Mouse (Mus musculus) layer of hippocampus, postnatal 25 days (tissue): ENCODE measurements around the gene Rad51b. TPM values are rescaled to one million over a fixed set of nuclear protein-coding genes. Genes with fewer than 3 reads are reported as not detected.

Experiments
- DNase-seq, 2 experiments: peaks; one replicate each; pipeline ENCODE4 v3.0.0; 2022; ENCODE audit warnings: mixed read lengths in 2 of 2, low spot score in 1 of 2; ENCODE audit errors: extremely low spot score in 1 of 2
- total RNA-seq, 2 experiments: library from RNA; stranded (reverse); gene quantifications; 2 replicates each; pipeline ENCODE4 v1.2.3; 2021

Rad51b gene
- total RNA-seq, 2 experiments from 2014 or later, result 0.30 TPM; not detected in 1

- no peak for DNase-seq
Observed at GRCm38 (mm10) chr12:79369512-79370165, 72.6 kb downstream of the Rad51b start.

GRCm38 (mm10) chr12:79372697-79373096, 75.6 kb downstream of the Rad51b start:
- DNase-seq, result no peak

GRCm38 (mm10) chr12:79377378-79377777, 80.3 kb downstream of the Rad51b start:
- DNase-seq, result no peak

- no peak for DNase-seq
Observed at GRCm38 (mm10) chr12:79377861-79378260, 80.8 kb downstream of the Rad51b start.

- no peak for DNase-seq
Observed at GRCm38 (mm10) chr12:79380190-79380589, 83.1 kb downstream of the Rad51b start.

- no peak for DNase-seq
Observed at GRCm38 (mm10) chr12:79381489-79381888, 84.4 kb downstream of the Rad51b start.

GRCm38 (mm10) chr12:79382416-79382815, 85.3 kb downstream of the Rad51b start:
- no peak for DNase-seq

GRCm38 (mm10) chr12:79383583-79383982, 86.5 kb downstream of the Rad51b start:
- no peak for DNase-seq

- no peak for DNase-seq
Observed at GRCm38 (mm10) chr12:79384787-79385186, 87.7 kb downstream of the Rad51b start.

- DNase-seq, result no peak
Observed at GRCm38 (mm10) chr12:79385199-79385598, 88.1 kb downstream of the Rad51b start.

- DNase-seq, result no peak
Observed at GRCm38 (mm10) chr12:79387886-79388285, 90.8 kb downstream of the Rad51b start.

- DNase-seq, result no peak
Observed at GRCm38 (mm10) chr12:79389251-79389650, 92.2 kb downstream of the Rad51b start.

GRCm38 (mm10) chr12:79389971-79390370, 92.9 kb downstream of the Rad51b start:
- DNase-seq, result no peak

GRCm38 (mm10) chr12:79393636-79394035, 96.6 kb downstream of the Rad51b start:
- no peak for DNase-seq

- DNase-seq, result no peak
Observed at GRCm38 (mm10) chr12:79403992-79404391, 106.9 kb downstream of the Rad51b start.

- no peak for DNase-seq
Observed at GRCm38 (mm10) chr12:79404494-79404893, 107.4 kb downstream of the Rad51b start.

GRCm38 (mm10) chr12:79408677-79409076, 111.6 kb downstream of the Rad51b start:
- no peak for DNase-seq

GRCm38 (mm10) chr12:79409126-79409860, 112.2 kb downstream of the Rad51b start:
- DNase-seq, result no peak

- no peak for DNase-seq
Observed at GRCm38 (mm10) chr12:79412894-79413507, 115.9 kb downstream of the Rad51b start.

GRCm38 (mm10) chr12:79417360-79417759, 120.3 kb downstream of the Rad51b start:
- DNase-seq, result no peak

- no peak for DNase-seq
Observed at GRCm38 (mm10) chr12:79420605-79421004, 123.5 kb downstream of the Rad51b start.
